Mouse (Mus musculus) liver, embryonic 16.5 days (tissue): Measurements from ENCODE around the gene Fut2. TPM values are rescaled to one million over a fixed set of nuclear protein-coding genes. Genes with fewer than 3 reads are reported as not detected.
A peak's percentile ranks its signal among the peaks of the same experiment; 100 is the strongest.

Experiments
- ATAC-seq: fragments of 200-750 bp; cut with Nextera tagmentation; 2 replicates; pipeline ENCODE4 v1.8.0; 2017; ENCODE audit warnings: low read depth, mild to moderate bottlenecking, moderate number of reproducible peaks, moderate library complexity
- H3K27ac ChIP-seq: fragments of 300-500 bp; sonication (generic); 2 replicates; pipeline ENCODE4 v1.5.1; 2014; ENCODE audit warnings: mild to moderate bottlenecking, low read length
- H3K27me3 ChIP-seq: fragments of 300-500 bp; sonication (generic); 2 replicates; pipeline ENCODE4 v1.6.1; 2014; ENCODE audit warnings: low read depth, low read length, mixed read lengths; ENCODE audit not compliant: control insufficient read depth, insufficient read depth
- H3K36me3 ChIP-seq: fragments of 300-500 bp; sonication (generic); 2 replicates; pipeline ENCODE4 v1.6.1; 2014; ENCODE audit warnings: mild to moderate bottlenecking; ENCODE audit not compliant: control insufficient read depth, insufficient read depth
- H3K4me1 ChIP-seq: fragments of 300-500 bp; sonication (generic); 2 replicates; pipeline ENCODE4 v1.6.1; 2014; ENCODE audit warnings: low read depth, low read length, mixed read lengths; ENCODE audit not compliant: control insufficient read depth
- H3K4me2 ChIP-seq: fragments of 300-500 bp; sonication (generic); 2 replicates; pipeline ENCODE4 v1.6.1; 2014; ENCODE audit warnings: low read depth, low read length, mixed read lengths
- H3K4me3 ChIP-seq: fragments of 300-500 bp; sonication (generic); 2 replicates; pipeline ENCODE4 v1.5.1; 2014; ENCODE audit warnings: low read depth, mild to moderate bottlenecking, low read length
- H3K9ac ChIP-seq: fragments of 300-500 bp; sonication (generic); 2 replicates; pipeline ENCODE4 v1.6.1; 2014; ENCODE audit warnings: low read depth, low read length
- H3K9me3 ChIP-seq: fragments of 300-500 bp; sonication (generic); replicated peaks from 2 replicates; pipeline ENCODE4 v1.6.1; 2016; ENCODE audit warnings: low read length; ENCODE audit not compliant: control insufficient read depth
- WGBS: fragments of 180-500 bp; shearing (Covaris S2); extraction: QIAGEN DNeasy Blood & Tissue Kit; methylation state at CpG from one replicate; pipeline ENCODE4 v1.1.7; 2014; ENCODE audit not compliant: insufficient replicate concordance; 5-methylcytosine and 5-hydroxymethylcytosine counted together
- polyA plus RNA-seq: library from polyadenylated mRNA; unstranded; fragments of >200 nt; fragmentation: Nextera tagmentation; extraction: Ambion mirVana; gene quantifications from 2 replicates; pipeline ENCODE4 v1.2.1, GENCODE M21; 2015

Fut2 gene
- polyA plus RNA-seq, 1 experiment from 2014 or later = 0.08 TPM

DNA sequence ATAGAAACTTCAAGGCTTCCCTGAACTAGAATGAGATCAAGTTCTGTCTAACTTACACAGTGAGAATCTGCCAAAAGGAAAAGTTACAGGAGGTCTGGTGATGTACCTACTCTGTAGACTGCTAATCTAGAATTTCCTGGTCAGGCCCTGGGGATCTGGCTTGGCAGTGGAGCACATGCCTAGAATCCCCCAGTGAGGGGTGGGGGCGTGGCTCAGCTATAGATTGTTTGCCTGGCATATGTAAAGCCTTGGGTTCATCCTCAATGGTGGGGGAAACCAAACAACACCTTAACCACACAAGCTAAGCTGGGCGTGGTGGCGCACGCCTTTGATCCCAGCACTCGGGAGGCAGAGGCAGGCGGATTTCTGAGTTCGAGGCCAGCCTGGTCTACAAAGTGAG is 31.7 kb upstream of the Fut2 start:
- WGBS = 57% methylated on average over 6 of the region's 7 CpGs
- no peak overlapping the region for H3K4me2 ChIP-seq
- no peaks in the 10 kb centered on the region for H3K36me3 ChIP-seq
- H3K9ac ChIP-seq = no peak overlapping the region
- H3K4me1 ChIP-seq = no peaks in the 10 kb centered on the region; the same call in 1 of the 2 replicates
- H3K9me3 ChIP-seq = no peaks in the 10 kb centered on the region
- no peak for ATAC-seq
- peaks cover 37% of the 10 kb centered on the region for H3K27me3 ChIP-seq
- no peak overlapping the region for H3K4me3 ChIP-seq
- no peak overlapping the region for H3K27ac ChIP-seq

- H3K9ac ChIP-seq = no peak overlapping the region
- no peak overlapping the region for H3K27ac ChIP-seq
- no peak overlapping the region for H3K4me2 ChIP-seq
- ATAC-seq = no peak
- H3K4me3 ChIP-seq = no peak overlapping the region
- 26% methylated on average over 6 of the region's 6 CpGs for WGBS
- no peaks in the 10 kb centered on the region for H3K9me3 ChIP-seq
- H3K4me1 ChIP-seq = no peaks in the 10 kb centered on the region; the same call in 1 of the 2 replicates
- no peaks in the 10 kb centered on the region for H3K36me3 ChIP-seq
- peaks cover 22% of the 10 kb centered on the region for H3K27me3 ChIP-seq
Observed at GRCm38 (mm10) chr7:45695098-45695497, 28.9 kb upstream of the Fut2 start.

DNA sequence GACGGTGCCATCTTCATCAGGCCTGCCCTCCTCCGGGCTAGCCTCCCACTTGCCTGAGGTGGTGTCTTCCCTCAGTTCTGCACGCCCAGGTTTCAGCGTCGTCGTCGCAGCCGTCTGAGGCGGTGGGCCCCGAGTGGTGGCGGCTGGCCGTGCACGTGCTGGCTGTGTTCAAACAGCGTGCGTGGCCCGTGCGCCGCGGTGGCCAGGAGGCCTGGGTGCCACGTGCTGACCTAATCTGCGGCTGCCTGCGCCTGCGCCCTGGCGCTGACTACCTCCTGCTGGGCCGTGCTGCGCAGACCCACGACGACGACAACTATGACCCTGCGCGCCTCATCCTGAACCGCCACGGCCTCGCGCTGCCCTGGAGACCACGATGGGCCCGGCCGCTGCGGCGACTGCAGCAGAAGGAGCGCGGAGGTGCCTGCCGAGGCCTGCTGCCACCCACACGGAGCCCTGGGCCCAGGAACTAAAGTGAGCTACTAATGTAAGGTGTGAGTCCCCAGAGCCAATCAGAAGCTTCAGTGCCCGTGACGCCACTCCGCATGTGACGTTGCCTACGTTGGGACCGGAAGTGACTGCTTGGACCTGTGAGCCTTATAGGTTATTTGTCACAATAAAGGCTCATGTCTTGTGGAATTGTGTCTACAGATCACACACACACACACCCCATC is 27.9 kb upstream of the Fut2 start, which contains the start of gene Sec1:
Gene Sec1, minus strand, starts transcription at position 482 of the 671 bp plus-strand sequence.
- H3K27ac ChIP-seq = no peak within 1 kb of the TSS
- no peaks in the 10 kb centered on the region for H3K9me3 ChIP-seq
- no peak within 1 kb of the TSS for H3K4me2 ChIP-seq
- H3K36me3 ChIP-seq = no peaks in the 10 kb centered on the region
- no peak within 1 kb of the TSS for H3K4me3 ChIP-seq
- no peaks in the 10 kb centered on the region for H3K4me1 ChIP-seq
- no peak within 1 kb of the TSS for H3K9ac ChIP-seq
- no peak for ATAC-seq
- H3K27me3 ChIP-seq = peaks cover 12% of the 10 kb centered on the region
- 81% methylated on average over 50 of the region's 50 CpGs for WGBS

- no peaks in the 10 kb centered on the region for H3K4me1 ChIP-seq
- no peaks in the 10 kb centered on the region for H3K36me3 ChIP-seq
- no peaks in the 10 kb centered on the region for H3K27me3 ChIP-seq
- peak; percentile 47 for ATAC-seq
- no peak overlapping the region for H3K9ac ChIP-seq
- H3K4me3 ChIP-seq = no peak overlapping the region
- WGBS = 76% methylated on average over 2 of the region's 2 CpGs
- H3K27ac ChIP-seq = no peak overlapping the region
- no peaks in the 10 kb centered on the region for H3K9me3 ChIP-seq
- H3K4me2 ChIP-seq = no peak overlapping the region
Observed at GRCm38 (mm10) chr7:45692364-45692763, 26.2 kb upstream of the Fut2 start.

- 38% methylated on average over 11 of the region's 11 CpGs for WGBS
Observed at GRCm38 (mm10) chr7:45689800-45690199, 23.6 kb upstream of the Fut2 start.

GRCm38 (mm10) chr7:45689099-45689498 is 22.9 kb upstream of the Fut2 start:
- 40% methylated on average over 6 of the region's 6 CpGs for WGBS
- Histone ChIP-seq H3K4me1 (no peaks in the 10 kb centered on the region), H3K9ac (no peak overlapping the region), H3K27me3 (no peaks in the 10 kb centered on the region), H3K9me3 (no peaks in the 10 kb centered on the region), H3K27ac (no peak overlapping the region), H3K36me3 (no peaks in the 10 kb centered on the region), H3K4me3 (no peak overlapping the region), H3K4me2 (no peak overlapping the region)
- ATAC-seq = no peak

More at GRCm38 (mm10) chr7:45689800-45690199, 23.6 kb upstream of the Fut2 start:
- ATAC-seq = no peak
- Histone ChIP-seq H3K4me1 (no peaks in the 10 kb centered on the region), H3K27me3 (no peaks in the 10 kb centered on the region), H3K9me3 (no peaks in the 10 kb centered on the region), H3K27ac (no peak overlapping the region), H3K9ac (no peak overlapping the region), H3K4me2 (no peak overlapping the region), H3K4me3 (no peak overlapping the region), H3K36me3 (no peaks in the 10 kb centered on the region)

DNA sequence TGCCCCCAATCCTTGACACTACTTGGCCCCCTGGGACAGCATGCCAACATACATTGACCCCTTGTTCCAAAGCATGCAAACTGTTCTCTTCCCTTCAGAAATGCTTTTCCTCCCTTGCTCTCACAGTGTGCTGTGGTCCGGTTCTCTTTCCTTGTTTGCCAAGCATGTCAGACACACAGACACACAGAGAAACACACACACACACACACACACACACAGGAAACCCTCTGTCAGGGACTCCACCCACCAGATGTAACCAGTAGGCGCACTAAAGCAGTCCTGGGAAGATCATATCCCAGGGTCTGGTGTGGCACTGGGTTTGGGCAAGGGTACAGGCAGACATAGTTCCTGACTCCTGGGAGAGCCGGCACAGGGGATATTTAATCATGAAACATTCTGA is 20.6 kb upstream of the Fut2 start:
- Histone ChIP-seq H3K27me3 (no peaks in the 10 kb centered on the region), H3K9ac (no peak overlapping the region), H3K4me2 (no peak overlapping the region), H3K27ac (no peak overlapping the region), H3K4me3 (no peak overlapping the region), H3K36me3 (no peaks in the 10 kb centered on the region), H3K4me1 (peaks cover 3% of the 10 kb centered on the region), H3K9me3 (no peaks in the 10 kb centered on the region)
- WGBS = 43% methylated on average over 3 of the region's 3 CpGs
- no peak for ATAC-seq

GRCm38 (mm10) chr7:45685811-45686210 is 19.6 kb upstream of the Fut2 start:
- Histone ChIP-seq H3K4me2 (no peak overlapping the region), H3K9me3 (no peaks in the 10 kb centered on the region), H3K4me3 (no peak overlapping the region), H3K9ac (no peak overlapping the region), H3K36me3 (no peaks in the 10 kb centered on the region), H3K27me3 (no peaks in the 10 kb centered on the region), H3K27ac (no peak overlapping the region), H3K4me1 (peaks cover 3% of the 10 kb centered on the region)
- WGBS = 50% methylated on average over 10 of the region's 10 CpGs
- ATAC-seq = no peak

GRCm38 (mm10) chr7:45683396-45684050 is 17.3 kb upstream of the Fut2 start, which contains the start of gene Ntn5:
Gene Ntn5, plus strand, starts transcription at chr7:45684022.
- H3K9me3 ChIP-seq = no peaks in the 10 kb centered on the region
- no peak within 1 kb of the TSS for H3K4me2 ChIP-seq
- H3K9ac ChIP-seq = no peak within 1 kb of the TSS
- H3K27ac ChIP-seq = no peak within 1 kb of the TSS
- H3K4me3 ChIP-seq = no peak within 1 kb of the TSS
- H3K4me1 ChIP-seq = peaks cover 3% of the 10 kb centered on the region
- no peak for ATAC-seq
- H3K27me3 ChIP-seq = no peaks in the 10 kb centered on the region
- WGBS = 65% methylated on average over 7 of the region's 7 CpGs
- H3K36me3 ChIP-seq = no peaks in the 10 kb centered on the region
